Mouse (Mus musculus): ENCODE results near the gene Igf2bp3.

DNA sequence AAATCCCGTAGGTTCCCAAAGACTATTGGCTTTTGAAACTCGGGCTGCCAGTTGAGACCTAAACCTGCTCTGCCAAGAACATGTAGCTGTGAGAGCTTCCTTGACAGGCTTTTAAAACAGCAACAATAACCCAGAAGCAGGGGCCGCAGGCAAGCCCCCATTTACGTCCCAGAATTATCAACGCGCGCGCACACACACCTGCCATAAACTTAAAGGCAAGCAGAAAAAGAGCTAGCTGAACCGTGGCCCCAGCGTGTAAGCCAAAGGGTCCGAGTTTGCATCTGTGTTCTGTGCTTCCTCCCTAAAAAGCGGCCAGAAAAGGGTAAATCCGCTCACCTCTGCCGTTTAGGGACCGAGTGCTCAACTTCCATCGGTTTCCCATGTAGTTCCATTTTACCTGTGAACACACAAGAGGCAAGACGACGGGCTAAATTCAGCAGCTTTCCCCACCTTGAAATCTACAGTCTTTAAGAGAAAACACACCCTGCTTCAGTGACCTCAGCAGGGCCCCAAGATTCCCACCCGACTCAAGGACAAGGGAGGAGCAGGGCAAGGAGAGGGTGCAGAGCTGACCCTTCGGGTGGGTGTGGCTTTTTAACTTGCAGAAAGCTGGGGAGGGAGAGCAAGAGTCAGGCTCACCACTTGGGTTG is 1.7 kb downstream of the Igf2bp3 start:
- no peak for TF ChIP-seq POLR2A (IDR thresholded peaks at IDR 0.05; ENCODE audit: control insufficient read depth, extremely low read depth, insufficient read depth, low read length, poor library complexity)
- no peak for TF ChIP-seq CTCF (IDR thresholded peaks at IDR 0.05; ENCODE audit: borderline replicate concordance, control insufficient read depth, extremely low read depth, insufficient read depth, low read length, poor library complexity)
